Mouse (Mus musculus): Measurements from ENCODE around the gene Cerk.
"Not testable (repeated sequence)": the region's sequence is repeated elsewhere in the genome, so short reads cannot be mapped to it uniquely, and the experiment has no call there.

Gene Cerk

GRCm38 (mm10) chr15:86110361-86111103, 75.4 kb downstream of the Cerk start:
- no peak for DNase-seq (ENCODE audit: low spot score)

GRCm38 (mm10) chr15:86109650-86110211, 76.2 kb downstream of the Cerk start:
- DNase-seq (ENCODE audit: low spot score): no peak

- DNase-seq (ENCODE audit: low spot score): no peak
Measured at GRCm38 (mm10) chr15:86109245-86109644, 76.7 kb downstream of the Cerk start.

- DNase-seq (ENCODE audit: low spot score): no peak
Measured at GRCm38 (mm10) chr15:86107831-86108471, 78.0 kb downstream of the Cerk start.

GRCm38 (mm10) chr15:86105751-86106150, 80.2 kb downstream of the Cerk start:
- DNase-seq (ENCODE audit: low spot score): no peak

- no peak for DNase-seq (ENCODE audit: low spot score)
Measured at GRCm38 (mm10) chr15:86105345-86105697, 80.6 kb downstream of the Cerk start.

GRCm38 (mm10) chr15:86104401-86105344, 81.3 kb downstream of the Cerk start:
- DNase-seq (ENCODE audit: low spot score): no peak

GRCm38 (mm10) chr15:86102308-86102707, 83.6 kb downstream of the Cerk start:
- no peak for DNase-seq (ENCODE audit: low spot score)

GRCm38 (mm10) chr15:86101585-86101984, 84.4 kb downstream of the Cerk start:
- DNase-seq (ENCODE audit: low spot score): no peak

- DNase-seq (ENCODE audit: low spot score): no peak
Measured at GRCm38 (mm10) chr15:86097871-86098270, 88.1 kb downstream of the Cerk start.

- not testable (repeated sequence) for DNase-seq (ENCODE audit: low spot score)
Measured at GRCm38 (mm10) chr15:86096604-86097020, 89.3 kb downstream of the Cerk start.

GRCm38 (mm10) chr15:86095722-86096603, 90.0 kb downstream of the Cerk start:
- DNase-seq (ENCODE audit: low spot score): no peak

GRCm38 (mm10) chr15:86094324-86095121, 91.4 kb downstream of the Cerk start:
- no peak for DNase-seq (ENCODE audit: low spot score)

- peak; percentile 86 for DNase-seq (ENCODE audit: low spot score)
Measured at GRCm38 (mm10) chr15:86093236-86093635, 92.7 kb downstream of the Cerk start.

GRCm38 (mm10) chr15:86091998-86092670, 93.8 kb downstream of the Cerk start:
- DNase-seq (ENCODE audit: low spot score): no peak

GRCm38 (mm10) chr15:86091201-86091997, 94.5 kb downstream of the Cerk start:
- no peak for DNase-seq (ENCODE audit: low spot score)

GRCm38 (mm10) chr15:86090578-86090977, 95.4 kb downstream of the Cerk start:
- DNase-seq (ENCODE audit: low spot score): peak; percentile 88

- peak; percentile 97 for DNase-seq (ENCODE audit: low spot score)
Measured at GRCm38 (mm10) chr15:86089991-86090529, 95.9 kb downstream of the Cerk start.
